Mouse (Mus musculus): ENCODE results near the gene Psap. TPM values are rescaled to one million over a fixed set of nuclear protein-coding genes. Genes with fewer than 3 reads are reported as not detected.
"Not testable (repeated sequence)": the region's sequence is repeated elsewhere in the genome, so short reads cannot be mapped to it uniquely, and the experiment has no call there.

The Psap gene
- 51.8 and 68.7 TPM in 2 replicates for polyA plus RNA-seq (2016; fragmentation: Nextera tagmentation; extraction: Ambion mirVana)

DNA sequence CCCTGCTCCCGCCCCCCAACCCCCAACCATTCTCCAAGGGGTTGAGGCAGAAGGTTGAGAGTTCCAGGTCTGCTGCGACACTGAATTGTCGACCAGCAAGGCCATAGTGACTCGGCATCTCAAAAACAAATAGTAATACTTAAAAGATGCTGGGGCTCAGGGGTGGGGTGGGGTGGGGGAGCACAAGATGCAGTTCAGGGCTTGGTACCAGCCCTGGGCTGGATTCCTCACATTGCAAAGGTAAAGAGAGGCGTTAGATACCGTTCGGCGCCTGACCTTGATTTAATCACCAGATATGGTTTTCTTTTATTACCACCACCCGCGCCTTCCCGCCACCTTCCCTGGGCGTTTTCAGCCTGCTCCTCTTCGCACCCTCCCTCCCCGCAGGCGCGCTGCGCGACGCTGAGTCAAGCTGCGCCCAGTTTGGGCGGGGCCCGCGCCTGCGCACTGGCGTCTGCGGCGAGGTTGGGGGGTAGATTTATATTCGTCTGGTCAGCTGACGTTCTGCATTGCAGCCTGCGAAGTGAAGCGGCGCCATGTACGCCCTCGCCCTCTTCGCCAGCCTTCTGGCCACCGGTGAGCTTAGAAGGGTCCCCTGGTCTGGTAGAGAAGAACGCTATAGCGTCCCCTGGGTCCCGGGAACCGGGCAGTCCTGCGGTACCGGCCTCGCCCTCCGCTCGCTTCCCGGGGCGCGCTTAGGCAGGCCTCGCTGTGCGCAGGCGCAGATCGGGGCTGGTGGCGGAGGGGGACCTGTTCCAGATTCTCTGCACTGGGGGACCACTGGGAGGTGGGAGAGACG is at the start of gene Psap:
Psap (plus strand) TSS at position 421 of the 799 bp plus-strand sequence.
- peak within 1 kb of the TSS; percentile 93 for H3K27ac ChIP-seq
- peaks cover 10% of the 10 kb centered on the region; the same call in 1 of the 2 replicates for H3K36me3 ChIP-seq (replicated peaks)
- H3K27me3 ChIP-seq (ENCODE audit: poor library complexity, severe bottlenecking): no peaks in the 10 kb centered on the region
- 2% methylated on average over 54 of the region's 54 CpGs for WGBS
- H3K4me3 ChIP-seq: peak within 1 kb of the TSS; percentile 63
- no peaks in the 10 kb centered on the region for H3K9me3 ChIP-seq
- peak; percentile 89 for DNase-seq (ENCODE audit: extremely low spot score, low spot score)
- H3K4me1 ChIP-seq: peaks cover 56% of the 10 kb centered on the region

- no peaks in the 10 kb centered on the region for H3K36me3 ChIP-seq (replicated peaks)
- DNase-seq (ENCODE audit: extremely low spot score, low spot score): no peak
- no peaks in the 10 kb centered on the region for H3K4me1 ChIP-seq
- no peak overlapping the region for H3K27ac ChIP-seq
- H3K27me3 ChIP-seq (ENCODE audit: poor library complexity, severe bottlenecking): no peaks in the 10 kb centered on the region
- no peaks in the 10 kb centered on the region for H3K9me3 ChIP-seq
- no peak overlapping the region for H3K4me3 ChIP-seq
- 84% methylated on average over 4 of the region's 4 CpGs for WGBS
Measured at GRCm38 (mm10) chr10:60227666-60228065, 49.8 kb upstream of the Psap start.

- Histone ChIP-seq H3K4me3 (no peak overlapping the region), H3K27ac (no peak overlapping the region)
- WGBS: 94% methylated on average over 6 of the region's 6 CpGs
Measured at GRCm38 (mm10) chr10:60229113-60229512, 48.3 kb upstream of the Psap start.

GRCm38 (mm10) chr10:60230321-60231088 is 46.9 kb upstream of the Psap start:
- H3K4me1 ChIP-seq: no peaks in the 10 kb centered on the region
- WGBS: 75% methylated on average over 6 of the region's 6 CpGs
- no peaks in the 10 kb centered on the region for H3K27me3 ChIP-seq (ENCODE audit: poor library complexity, severe bottlenecking)
- DNase-seq (ENCODE audit: extremely low spot score, low spot score): no peak
- H3K4me3 ChIP-seq: no peak overlapping the region
- no peak overlapping the region for H3K27ac ChIP-seq
- no peaks in the 10 kb centered on the region for H3K36me3 ChIP-seq (replicated peaks)
- no peaks in the 10 kb centered on the region for H3K9me3 ChIP-seq

More at GRCm38 (mm10) chr10:60229113-60229512, 48.3 kb upstream of the Psap start:
- Histone ChIP-seq H3K36me3 (replicated peaks) (no peaks in the 10 kb centered on the region), H3K4me1 (no peaks in the 10 kb centered on the region), H3K9me3 (no peaks in the 10 kb centered on the region), H3K27me3 (ENCODE audit: poor library complexity, severe bottlenecking) (no peaks in the 10 kb centered on the region)
- DNase-seq (ENCODE audit: extremely low spot score, low spot score): no peak

DNA sequence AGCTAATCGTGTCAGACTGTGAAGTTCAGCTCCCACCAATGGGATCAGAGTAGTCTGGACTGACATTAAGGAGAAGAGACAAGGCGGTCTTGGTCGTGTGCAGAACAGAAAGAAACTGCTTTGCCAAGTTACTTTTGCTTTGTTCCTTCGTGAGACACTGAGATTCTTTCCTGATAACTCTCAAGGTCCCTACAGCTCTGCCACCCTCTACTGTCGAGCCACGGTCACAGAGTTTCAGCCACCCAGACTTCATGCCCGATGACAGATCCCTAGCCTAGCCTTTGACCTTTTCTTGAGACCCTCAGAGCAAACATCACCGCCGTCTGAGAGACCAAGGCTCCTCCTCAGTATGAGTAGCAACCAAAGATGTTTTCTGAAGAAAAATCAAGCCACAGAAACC is 43.4 kb upstream of the Psap start:
- Histone ChIP-seq H3K36me3 (replicated peaks) (no peaks in the 10 kb centered on the region), H3K9me3 (no peaks in the 10 kb centered on the region), H3K27me3 (ENCODE audit: poor library complexity, severe bottlenecking) (no peaks in the 10 kb centered on the region), H3K4me3 (no peak overlapping the region), H3K4me1 (no peaks in the 10 kb centered on the region), H3K27ac (no peak overlapping the region)
- WGBS: 87% methylated on average over 9 of the region's 9 CpGs
- DNase-seq (ENCODE audit: extremely low spot score, low spot score): no peak

DNA sequence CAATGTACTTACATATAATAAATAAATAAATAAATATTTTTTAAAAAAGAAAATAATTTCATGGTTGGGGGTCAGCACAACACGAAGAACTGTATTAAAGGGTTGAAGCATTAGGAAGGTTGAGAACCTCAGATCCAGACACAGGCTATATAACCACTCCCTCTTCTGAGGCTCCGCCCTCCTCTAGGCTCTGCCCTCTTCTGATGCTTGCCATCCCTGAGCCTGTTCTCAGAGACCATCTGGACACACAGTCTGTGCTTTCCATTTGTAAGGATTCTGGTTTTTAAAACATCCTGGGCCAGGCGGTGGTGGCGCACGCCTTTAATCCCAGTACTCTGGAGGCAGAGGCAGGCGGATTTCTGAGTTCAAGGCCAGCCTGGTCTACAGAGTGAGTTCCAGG is 41.6 kb upstream of the Psap start:
- not testable (repeated sequence) for H3K9me3 ChIP-seq; H3K36me3 ChIP-seq (replicated peaks); DNase-seq (ENCODE audit: extremely low spot score, low spot score); H3K27ac ChIP-seq; H3K27me3 ChIP-seq (ENCODE audit: poor library complexity, severe bottlenecking); H3K4me1 ChIP-seq; H3K4me3 ChIP-seq
- WGBS: 96% methylated on average over 6 of the region's 6 CpGs

GRCm38 (mm10) chr10:60237475-60238154 is 39.8 kb upstream of the Psap start:
- H3K27ac ChIP-seq: no peak overlapping the region
- 66% methylated on average over 10 of the region's 10 CpGs for WGBS
- H3K27me3 ChIP-seq (ENCODE audit: poor library complexity, severe bottlenecking): no peaks in the 10 kb centered on the region
- no peaks in the 10 kb centered on the region for H3K36me3 ChIP-seq (replicated peaks)
- no peaks in the 10 kb centered on the region for H3K9me3 ChIP-seq
- no peaks in the 10 kb centered on the region for H3K4me1 ChIP-seq
- H3K4me3 ChIP-seq: no peak overlapping the region
- peak; percentile 58 for DNase-seq (ENCODE audit: extremely low spot score, low spot score)

- Histone ChIP-seq H3K36me3 (replicated peaks) (no peaks in the 10 kb centered on the region), H3K4me3 (no peak overlapping the region), H3K9me3 (no peaks in the 10 kb centered on the region), H3K27me3 (ENCODE audit: poor library complexity, severe bottlenecking) (no peaks in the 10 kb centered on the region), H3K4me1 (no peaks in the 10 kb centered on the region), H3K27ac (no peak overlapping the region)
- 91% methylated on average over 6 of the region's 6 CpGs for WGBS
- no peak for DNase-seq (ENCODE audit: extremely low spot score, low spot score)
Measured at GRCm38 (mm10) chr10:60240416-60240815, 37.0 kb upstream of the Psap start.

GRCm38 (mm10) chr10:60243941-60244340 is 33.5 kb upstream of the Psap start:
- no peaks in the 10 kb centered on the region for H3K4me1 ChIP-seq
- no peak overlapping the region for H3K4me3 ChIP-seq
- DNase-seq (ENCODE audit: extremely low spot score, low spot score): no peak
- H3K27ac ChIP-seq: no peak overlapping the region
- no peaks in the 10 kb centered on the region for H3K27me3 ChIP-seq (ENCODE audit: poor library complexity, severe bottlenecking)
- no peaks in the 10 kb centered on the region for H3K9me3 ChIP-seq
- no peaks in the 10 kb centered on the region for H3K36me3 ChIP-seq (replicated peaks)
- WGBS: 91% methylated on average over 5 of the region's 5 CpGs

DNA sequence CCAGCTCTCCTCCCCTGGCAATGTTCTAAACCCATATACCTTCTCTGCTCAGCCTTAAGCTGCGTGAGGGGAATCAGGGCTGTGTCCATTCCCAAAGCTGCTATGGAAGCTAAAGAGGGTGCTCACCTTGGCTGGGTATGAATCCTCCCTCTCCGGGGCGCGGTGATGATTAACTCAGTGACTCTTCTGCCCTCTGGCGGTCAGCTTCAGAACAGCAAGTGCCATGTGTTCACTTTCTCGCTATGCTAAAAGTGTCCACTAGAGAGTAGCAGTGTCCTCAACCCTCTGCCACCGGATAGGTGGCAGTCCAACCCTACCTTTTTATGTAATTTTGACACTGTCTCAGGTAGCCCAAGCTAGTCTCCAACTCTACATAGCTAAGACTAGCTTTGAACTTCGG is 32.4 kb upstream of the Psap start:
- H3K27ac ChIP-seq: no peak overlapping the region
- H3K9me3 ChIP-seq: no peaks in the 10 kb centered on the region
- H3K4me3 ChIP-seq: no peak overlapping the region
- H3K4me1 ChIP-seq: no peaks in the 10 kb centered on the region
- WGBS: 4% methylated on average over 8 of the region's 8 CpGs
- no peaks in the 10 kb centered on the region for H3K27me3 ChIP-seq (ENCODE audit: poor library complexity, severe bottlenecking)
- DNase-seq (ENCODE audit: extremely low spot score, low spot score): peak; percentile 90
- no peaks in the 10 kb centered on the region for H3K36me3 ChIP-seq (replicated peaks)

GRCm38 (mm10) chr10:60245635-60246034 is 31.8 kb upstream of the Psap start:
- Histone ChIP-seq H3K4me1 (no peaks in the 10 kb centered on the region), H3K27ac (no peak overlapping the region), H3K4me3 (no peak overlapping the region), H3K9me3 (no peaks in the 10 kb centered on the region), H3K27me3 (ENCODE audit: poor library complexity, severe bottlenecking) (no peaks in the 10 kb centered on the region), H3K36me3 (replicated peaks) (no peaks in the 10 kb centered on the region)
- no peak for DNase-seq (ENCODE audit: extremely low spot score, low spot score)
- 79% methylated on average over 7 of the region's 7 CpGs for WGBS

DNA sequence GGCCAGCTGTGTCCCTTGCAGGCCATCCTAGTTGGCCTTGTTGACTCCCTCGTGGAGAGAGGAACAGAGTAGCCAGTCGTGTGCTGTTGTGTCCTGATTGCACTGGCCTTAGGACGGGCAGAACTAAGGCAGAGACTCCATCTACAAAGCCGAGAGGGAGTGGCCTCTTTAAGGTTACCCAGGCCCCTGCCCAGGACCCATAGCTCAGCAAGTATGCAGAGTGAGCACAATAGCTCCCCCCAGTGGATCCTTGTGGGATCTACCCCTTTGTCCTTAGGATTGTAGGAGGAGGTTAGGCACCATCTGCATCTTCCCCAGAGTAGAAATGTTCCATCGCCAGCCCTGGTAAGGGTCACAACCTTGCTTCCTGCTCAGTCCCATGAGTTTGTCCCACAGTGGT is 30.9 kb upstream of the Psap start:
- Histone ChIP-seq H3K4me3 (no peak overlapping the region), H3K27ac (no peak overlapping the region), H3K36me3 (replicated peaks) (no peaks in the 10 kb centered on the region), H3K9me3 (no peaks in the 10 kb centered on the region), H3K27me3 (ENCODE audit: poor library complexity, severe bottlenecking) (no peaks in the 10 kb centered on the region), H3K4me1 (no peaks in the 10 kb centered on the region)
- DNase-seq (ENCODE audit: extremely low spot score, low spot score): peak; percentile 58
- WGBS: 31% methylated on average over 5 of the region's 5 CpGs

- H3K4me3 ChIP-seq; H3K9me3 ChIP-seq; DNase-seq (ENCODE audit: extremely low spot score, low spot score); H3K27ac ChIP-seq; H3K36me3 ChIP-seq (replicated peaks); H3K27me3 ChIP-seq (ENCODE audit: poor library complexity, severe bottlenecking); H3K4me1 ChIP-seq: not testable (repeated sequence)
- 87% methylated on average over 3 of the region's 3 CpGs for WGBS
Measured at GRCm38 (mm10) chr10:60248345-60248744, 29.1 kb upstream of the Psap start.

Measured in forebrain, embryonic 10.5 days (tissue).